Mouse (Mus musculus): Measurements from ENCODE around the gene Polr2c.

- TF ChIP-seq CTCF (IDR thresholded peaks at IDR 0.05; ENCODE audit: borderline replicate concordance, extremely low read depth, insufficient read depth, insufficient read length): no peak
- no peak for TF ChIP-seq POLR2A (IDR thresholded peaks at IDR 0.05; ENCODE audit: borderline replicate concordance, extremely low read depth, insufficient read depth, insufficient read length, poor library complexity, severe bottlenecking)
Observed at GRCm38 (mm10) chr8:94914256-94914655, 57.0 kb downstream of the Polr2c start.
